ENCODE assay signal across 8 mouse cellular contexts in the genomic region with DNA sequence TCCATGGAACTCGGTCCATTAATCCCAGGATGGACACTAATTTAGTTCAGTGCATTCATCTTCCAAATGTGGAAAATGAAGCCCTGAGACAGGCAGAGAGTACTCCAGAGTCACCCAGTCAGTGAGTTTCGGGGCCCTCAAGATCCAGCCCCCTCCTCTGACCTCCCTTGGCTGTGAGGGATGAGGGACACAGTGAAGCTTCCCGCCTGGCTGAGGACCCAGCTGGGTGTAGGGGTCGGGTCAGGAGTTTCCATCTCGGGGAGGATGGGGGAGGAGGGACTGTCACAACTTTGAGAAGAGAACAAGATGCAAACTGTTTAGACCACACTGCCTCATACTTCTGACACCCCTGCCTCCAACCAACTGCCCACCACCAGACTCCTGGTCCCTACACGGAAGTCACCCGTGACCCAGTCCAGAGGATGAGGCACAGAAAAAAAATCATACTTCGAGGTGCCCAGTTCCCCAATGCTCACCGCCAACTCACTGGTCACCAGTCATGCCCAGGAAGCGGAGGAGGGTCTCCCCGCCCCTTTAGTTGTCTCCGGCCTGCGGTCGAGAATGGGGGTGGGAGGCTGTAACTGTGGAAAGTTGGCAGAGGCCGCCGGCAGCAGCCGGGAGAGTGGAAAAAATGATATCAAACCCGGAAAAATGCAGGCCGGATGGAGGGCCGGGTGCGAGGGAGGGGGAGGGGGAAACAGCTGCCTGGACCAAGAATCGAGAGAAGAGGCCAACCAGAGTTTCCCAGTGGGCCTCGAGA. TPM values are rescaled to one million over a fixed set of nuclear protein-coding genes. Genes with fewer than 3 reads are reported as not detected.
DNase-seq lines count a peak whose midpoint lies in the region; ATAC-seq lines count a peak whose summit lies in the region.

No protein-coding gene starts in this region.

- intact Hi-C loops in left cerebral cortex, postnatal 25 days (cut with DNase I) = no loop called here

- DNase-seq in adrenal gland, postnatal 14 days = peak; percentile 67
- DNase-seq in kidney, adult 9 months = peak; percentile 68
- DNase-seq in lung, postnatal 10 days = peak; percentile 94
- DNase-seq in embryo, embryonic 11 days = no peak
- DNase-seq in yolk sac, embryonic 10.5 days (ENCODE audit: low spot score) = no peak
- no peak for DNase-seq in left cerebral cortex, postnatal 25 days (ENCODE audit: low spot score in 2 of 2)

- peak; percentile 25; the same call in 1 of the 2 replicates for ATAC-seq in granulocyte monocyte progenitor cell, adult 5-6 weeks (replicated peaks; ENCODE audit: poor library complexity, severe bottlenecking)
- ATAC-seq in megakaryocyte progenitor cell, adult 5-6 weeks (replicated peaks; ENCODE audit: poor library complexity) = no peak

RNA-seq across cellular contexts. Expression of gene Rem1, which starts 9.7 kb away (rescaled TPM):
- 8.3 and 9.8 TPM in 2 replicates for total RNA-seq in adrenal gland, postnatal 14 days (2021)
- 0.45 TPM in 1 of 2 replicates, not detected in the other for total RNA-seq in granulocyte monocyte progenitor cell, adult 5-6 weeks (2014; fragmentation: Nextera tagmentation)
- not detected in 2 replicates for total RNA-seq in granulocyte monocyte progenitor cell, adult 5-6 weeks (2017)
- 1.2 TPM in 1 of 2 replicates, not detected in the other for total RNA-seq in megakaryocyte progenitor cell, adult 5-6 weeks (2015)
- total RNA-seq in megakaryocyte progenitor cell, adult 5-6 weeks (2017) = 0.10 and 0.87 TPM in 2 replicates
- total RNA-seq in left cerebral cortex, postnatal 25 days (2021) = 1 to 10 TPM; 1.1 TPM

RNA-seq across cellular contexts. Expression of gene Defb25, which starts 13.6 kb away (rescaled TPM):
- 1.6 TPM in 1 of 2 replicates, not detected in the other for total RNA-seq in adrenal gland, postnatal 14 days (2021)
- not detected in 2 replicates for total RNA-seq in granulocyte monocyte progenitor cell, adult 5-6 weeks (2014; fragmentation: Nextera tagmentation)
- not detected in 2 replicates for total RNA-seq in granulocyte monocyte progenitor cell, adult 5-6 weeks (2017)
- not detected in 2 replicates for total RNA-seq in megakaryocyte progenitor cell, adult 5-6 weeks (2015)
- not detected in 2 replicates for total RNA-seq in megakaryocyte progenitor cell, adult 5-6 weeks (2017)
- not detected for total RNA-seq in left cerebral cortex, postnatal 25 days (2021)

RNA-seq across cellular contexts. Expression of gene Defb36, which starts 32.3 kb away (rescaled TPM):
- total RNA-seq in adrenal gland, postnatal 14 days (2021) = not detected in 2 replicates
- not detected in 2 replicates for total RNA-seq in granulocyte monocyte progenitor cell, adult 5-6 weeks (2014; fragmentation: Nextera tagmentation)
- not detected in 2 replicates for total RNA-seq in granulocyte monocyte progenitor cell, adult 5-6 weeks (2017)
- not detected in 2 replicates for total RNA-seq in megakaryocyte progenitor cell, adult 5-6 weeks (2015)
- not detected in 2 replicates for total RNA-seq in megakaryocyte progenitor cell, adult 5-6 weeks (2017)
- total RNA-seq in left cerebral cortex, postnatal 25 days (2021) = not detected

RNA-seq across cellular contexts. Expression of gene H13, which starts 32.8 kb away (rescaled TPM):
- total RNA-seq in adrenal gland, postnatal 14 days (2021) = 123 and 139 TPM in 2 replicates
- 180 and 213 TPM in 2 replicates for total RNA-seq in granulocyte monocyte progenitor cell, adult 5-6 weeks (2014; fragmentation: Nextera tagmentation)
- 150 and 235 TPM in 2 replicates for total RNA-seq in granulocyte monocyte progenitor cell, adult 5-6 weeks (2017)
- total RNA-seq in megakaryocyte progenitor cell, adult 5-6 weeks (2015) = 169 and 177 TPM in 2 replicates
- total RNA-seq in megakaryocyte progenitor cell, adult 5-6 weeks (2017) = 126 and 128 TPM in 2 replicates
- 10 to 100 TPM; 73.1 to 85.4 TPM for total RNA-seq in left cerebral cortex, postnatal 25 days (2021)

RNA-seq across cellular contexts. Expression of gene Defb45, which starts 37.2 kb away (rescaled TPM):
- total RNA-seq in adrenal gland, postnatal 14 days (2021) = not detected in 2 replicates
- total RNA-seq in granulocyte monocyte progenitor cell, adult 5-6 weeks (2014; fragmentation: Nextera tagmentation) = not detected in 2 replicates
- total RNA-seq in granulocyte monocyte progenitor cell, adult 5-6 weeks (2017) = not detected in 2 replicates
- total RNA-seq in megakaryocyte progenitor cell, adult 5-6 weeks (2015) = not detected in 2 replicates
- total RNA-seq in megakaryocyte progenitor cell, adult 5-6 weeks (2017) = not detected in 2 replicates
- total RNA-seq in left cerebral cortex, postnatal 25 days (2021) = not detected

Comparison
In these comparisons a context has a peak if more than half of its experiments do, and no peak if none do; other contexts are left out.
1. DNase-seq: peak in adrenal gland, postnatal 14 days (single experiment), kidney, adult 9 months (single experiment) and lung, postnatal 10 days (single experiment); none in embryo, embryonic 11 days (single experiment), yolk sac, embryonic 10.5 days (single experiment) and left cerebral cortex, postnatal 25 days (0 of 2).